Mouse (Mus musculus) midbrain, embryonic 15.5 days (tissue): ENCODE measurements around the gene Hoxd9. TPM values are rescaled to one million over a fixed set of nuclear protein-coding genes. Genes with fewer than 3 reads are reported as not detected.

Source experiments
- ATAC-seq: fragments of 200-750 bp; cut with Nextera tagmentation; replicated peaks from 2 replicates; pipeline ENCODE4 v1.8.0; 2017; ENCODE audit warnings: moderate TSS enrichment
- H3K27ac ChIP-seq: fragments of 300-500 bp; sonication (generic); 2 replicates; pipeline ENCODE4 v1.5.1; 2015; ENCODE audit warnings: mild to moderate bottlenecking, inconsistent platforms
- H3K27me3 ChIP-seq: fragments of 300-500 bp; sonication (generic); replicated peaks from 2 replicates; pipeline ENCODE4 v1.6.1; 2015; ENCODE audit warnings: inconsistent platforms
- H3K36me3 ChIP-seq: fragments of 300-500 bp; sonication (generic); replicated peaks from 2 replicates; pipeline ENCODE4 v1.6.1; 2015; ENCODE audit warnings: inconsistent platforms
- H3K4me1 ChIP-seq: fragments of 300-500 bp; sonication (generic); 2 replicates; pipeline ENCODE4 v1.6.1; 2015; ENCODE audit warnings: inconsistent platforms
- H3K4me2 ChIP-seq: fragments of 300-500 bp; sonication (generic); 2 replicates; pipeline ENCODE4 v1.6.1; 2015; ENCODE audit warnings: inconsistent platforms, mild to moderate bottlenecking, moderate library complexity
- H3K4me3 ChIP-seq: fragments of 300-500 bp; sonication (generic); 2 replicates; pipeline ENCODE4 v1.5.1; 2015; ENCODE audit warnings: mild to moderate bottlenecking, inconsistent platforms
- H3K9ac ChIP-seq: fragments of 300-500 bp; sonication (generic); 2 replicates; pipeline ENCODE4 v1.6.1; 2015; ENCODE audit warnings: mild to moderate bottlenecking, inconsistent platforms
- H3K9me3 ChIP-seq: fragments of 300-500 bp; sonication (generic); 2 replicates; pipeline ENCODE4 v1.6.1; 2016; ENCODE audit warnings: inconsistent platforms
- WGBS: fragments of 180-500 bp; shearing (Covaris S2); methylation state at CpG from one replicate; pipeline ENCODE4 v1.1.7; 2015; ENCODE audit warnings: mixed read lengths; 5-methylcytosine and 5-hydroxymethylcytosine counted together
- polyA plus RNA-seq: library from polyadenylated mRNA; unstranded; fragments of >200 nt; fragmentation: Nextera tagmentation; extraction: Ambion mirVana; gene quantifications from 2 replicates; pipeline ENCODE4 v1.2.1, GENCODE M21; 2015

Gene Hoxd9
- polyA plus RNA-seq, 1 experiment from 2014 or later: not detected

- Histone ChIP-seq H3K9me3 (no peaks in the 10 kb centered on the region), H3K27ac (no peak overlapping the region), H3K4me2 (peak overlapping the region; percentile 46), H3K9ac (no peak overlapping the region), H3K27me3 (peaks cover 88% of the 10 kb centered on the region), H3K4me3 (peak overlapping the region; percentile 28), H3K36me3 (no peaks in the 10 kb centered on the region), H3K4me1 (peaks cover 11% of the 10 kb centered on the region)
- under 1% methylated on average over 52 of the region's 85 CpGs for WGBS
- ATAC-seq: no peak
These were observed 8.1 kb downstream of the Hoxd9 start for GRCm38 (mm10) chr2:74705467-74706089.

GRCm38 (mm10) chr2:74706393-74706960 is 8.9 kb downstream of the Hoxd9 start:
- H3K27ac ChIP-seq: no peak overlapping the region
- 3% methylated on average over 13 of the region's 13 CpGs for WGBS
- no peaks in the 10 kb centered on the region for H3K9me3 ChIP-seq
- H3K4me2 ChIP-seq: no peak overlapping the region
- no peaks in the 10 kb centered on the region for H3K36me3 ChIP-seq
- no peak overlapping the region for H3K9ac ChIP-seq
- peaks cover 11% of the 10 kb centered on the region for H3K4me1 ChIP-seq
- ATAC-seq: no peak
- no peak overlapping the region for H3K4me3 ChIP-seq
- peaks cover 86% of the 10 kb centered on the region for H3K27me3 ChIP-seq

- Histone ChIP-seq H3K36me3 (no peaks in the 10 kb centered on the region), H3K9ac (no peak overlapping the region), H3K4me2 (no peak overlapping the region), H3K4me3 (no peak overlapping the region), H3K27me3 (peaks cover 89% of the 10 kb centered on the region), H3K4me1 (peaks cover 17% of the 10 kb centered on the region), H3K27ac (no peak overlapping the region), H3K9me3 (no peaks in the 10 kb centered on the region)
- no peak for ATAC-seq
- 5% methylated on average over 7 of the region's 7 CpGs for WGBS
These were observed 10.1 kb downstream of the Hoxd9 start for GRCm38 (mm10) chr2:74707599-74707998.

DNA sequence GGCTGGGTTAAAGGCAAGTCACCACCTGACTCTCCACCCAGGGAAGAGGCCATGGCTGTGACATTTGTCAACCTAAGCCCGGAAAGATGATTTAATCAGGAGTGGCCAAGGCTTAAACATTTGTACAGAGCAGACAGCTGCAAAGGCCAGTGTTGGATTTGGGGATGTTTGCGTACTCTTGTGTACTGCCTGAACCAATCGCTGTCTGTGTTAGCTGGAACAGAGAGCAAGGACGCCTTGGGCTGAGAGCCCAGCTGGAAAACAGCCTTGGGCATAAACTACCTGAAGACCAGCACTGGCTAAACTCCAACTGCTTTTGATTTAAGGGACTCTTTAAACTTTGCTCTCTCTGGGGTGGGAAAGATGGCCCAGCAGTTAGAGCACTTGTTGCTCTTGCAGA is 11.1 kb downstream of the Hoxd9 start:
- no peak overlapping the region for H3K4me2 ChIP-seq
- H3K9ac ChIP-seq: no peak overlapping the region
- no peaks in the 10 kb centered on the region for H3K36me3 ChIP-seq
- no peak overlapping the region for H3K4me3 ChIP-seq
- no peak for ATAC-seq
- WGBS: 5% methylated on average over 4 of the region's 4 CpGs
- H3K27me3 ChIP-seq: peaks cover 92% of the 10 kb centered on the region
- peaks cover 17% of the 10 kb centered on the region for H3K4me1 ChIP-seq
- no peak overlapping the region for H3K27ac ChIP-seq
- H3K9me3 ChIP-seq: no peaks in the 10 kb centered on the region

DNA sequence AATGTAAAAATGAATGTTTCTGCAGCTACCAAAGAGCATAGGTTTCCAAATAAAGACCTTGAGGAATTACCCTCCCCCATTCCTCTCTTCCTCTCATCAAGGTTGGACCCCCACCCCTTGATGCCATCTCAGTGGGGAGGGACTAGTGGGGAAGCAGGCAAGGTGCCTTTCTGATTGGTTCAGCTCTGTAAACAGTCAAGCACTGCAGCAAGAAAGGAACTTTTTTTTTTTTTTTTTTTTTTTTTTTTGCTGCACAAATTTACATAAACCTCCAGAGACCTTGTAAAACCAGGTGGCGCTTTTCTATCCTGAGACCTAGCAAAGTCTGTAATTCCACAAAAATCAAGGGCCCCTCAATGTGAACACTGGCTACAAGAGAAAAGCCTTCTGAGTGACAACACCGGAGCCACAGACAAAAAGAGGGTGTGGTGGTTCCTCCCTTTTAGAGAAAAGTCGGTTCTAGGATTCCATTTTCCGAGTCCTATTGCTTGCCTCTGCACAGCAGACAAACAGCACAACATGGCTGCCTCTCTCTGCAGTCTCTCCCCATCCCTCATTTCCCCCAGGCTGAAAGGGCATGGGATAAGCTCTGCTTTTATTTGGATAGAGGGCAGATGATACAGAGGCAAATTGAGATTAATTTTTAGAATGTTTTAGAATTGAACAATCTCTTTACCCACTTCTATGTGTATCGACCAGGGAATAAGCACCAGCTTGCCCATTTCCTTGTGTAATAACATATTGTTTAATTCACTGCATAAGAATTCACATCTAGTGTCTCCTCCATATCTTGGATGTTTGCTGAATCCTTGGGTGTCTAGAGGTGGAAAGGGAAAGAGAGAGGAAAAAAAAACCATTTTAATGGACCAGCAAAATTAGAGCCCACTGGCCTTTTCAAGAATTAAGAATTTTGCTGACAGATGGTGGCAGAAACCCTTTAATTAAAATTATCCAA is 12.2 kb downstream of the Hoxd9 start:
- no peaks in the 10 kb centered on the region for H3K9me3 ChIP-seq
- peaks cover 92% of the 10 kb centered on the region for H3K27me3 ChIP-seq
- H3K27ac ChIP-seq: no peak overlapping the region
- WGBS: 6% methylated on average over 5 of the region's 5 CpGs
- no peak overlapping the region for H3K4me2 ChIP-seq
- no peaks in the 10 kb centered on the region for H3K36me3 ChIP-seq
- peaks cover 17% of the 10 kb centered on the region for H3K4me1 ChIP-seq
- no peak overlapping the region for H3K9ac ChIP-seq
- no peak for ATAC-seq
- H3K4me3 ChIP-seq: no peak overlapping the region

DNA sequence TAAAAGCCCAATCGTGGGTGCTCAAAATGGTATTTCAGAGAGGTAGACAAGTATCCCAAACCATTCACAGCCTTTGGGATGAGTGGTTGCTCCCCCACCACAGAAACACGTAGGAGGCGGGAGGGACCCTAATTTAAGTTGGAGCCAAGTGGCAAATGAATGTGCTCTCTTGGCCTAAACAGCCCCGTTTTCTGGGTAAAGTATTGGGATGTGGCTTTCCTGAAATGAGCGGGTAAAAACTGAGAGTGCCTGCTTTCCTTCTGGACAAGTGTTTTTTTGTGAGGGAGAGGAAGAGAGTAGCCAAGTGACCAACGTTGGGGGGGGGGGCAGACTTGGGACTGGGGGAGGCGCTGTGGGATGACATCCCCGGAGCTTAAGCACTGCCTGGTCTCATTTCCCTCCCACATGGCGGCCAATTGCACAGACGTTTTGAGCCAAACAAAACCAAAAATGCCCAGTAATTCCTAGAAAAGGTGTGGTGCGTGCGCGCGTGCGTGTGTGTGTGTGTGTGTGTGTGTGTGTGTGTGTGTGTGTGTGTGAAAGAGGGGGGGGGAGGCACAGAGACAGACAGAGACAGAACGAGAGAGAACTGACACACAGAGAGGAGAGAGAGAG is 13.5 kb downstream of the Hoxd9 start:
- no peaks in the 10 kb centered on the region for H3K9me3 ChIP-seq
- under 1% methylated on average over 16 of the region's 16 CpGs for WGBS
- no peak overlapping the region for H3K4me3 ChIP-seq
- no peak for ATAC-seq
- H3K4me2 ChIP-seq: no peak overlapping the region
- peaks cover 6% of the 10 kb centered on the region for H3K4me1 ChIP-seq
- H3K27me3 ChIP-seq: peaks cover 95% of the 10 kb centered on the region
- no peaks in the 10 kb centered on the region for H3K36me3 ChIP-seq
- H3K9ac ChIP-seq: no peak overlapping the region
- no peak overlapping the region for H3K27ac ChIP-seq

GRCm38 (mm10) chr2:74711721-74712621 is 14.4 kb downstream of the Hoxd9 start, which contains the start of the genes Hoxd3 and Hoxd4:
Gene Hoxd3, plus strand, starts transcription at chr2:74711927.
Gene Hoxd4, plus strand, starts transcription at chr2:74711929.
- H3K36me3 ChIP-seq: no peaks in the 10 kb centered on the region
- H3K9me3 ChIP-seq: no peaks in the 10 kb centered on the region
- H3K9ac ChIP-seq: no peak within 1 kb of the TSS
- ATAC-seq: no peak
- peaks cover 95% of the 10 kb centered on the region for H3K27me3 ChIP-seq
- no peak within 1 kb of the TSS for H3K27ac ChIP-seq
- under 1% methylated on average over 65 of the region's 65 CpGs for WGBS
- H3K4me2 ChIP-seq: peak within 1 kb of the TSS; percentile 35
- H3K4me3 ChIP-seq: peak within 1 kb of the TSS; percentile 19
- peaks cover 6% of the 10 kb centered on the region for H3K4me1 ChIP-seq

DNA sequence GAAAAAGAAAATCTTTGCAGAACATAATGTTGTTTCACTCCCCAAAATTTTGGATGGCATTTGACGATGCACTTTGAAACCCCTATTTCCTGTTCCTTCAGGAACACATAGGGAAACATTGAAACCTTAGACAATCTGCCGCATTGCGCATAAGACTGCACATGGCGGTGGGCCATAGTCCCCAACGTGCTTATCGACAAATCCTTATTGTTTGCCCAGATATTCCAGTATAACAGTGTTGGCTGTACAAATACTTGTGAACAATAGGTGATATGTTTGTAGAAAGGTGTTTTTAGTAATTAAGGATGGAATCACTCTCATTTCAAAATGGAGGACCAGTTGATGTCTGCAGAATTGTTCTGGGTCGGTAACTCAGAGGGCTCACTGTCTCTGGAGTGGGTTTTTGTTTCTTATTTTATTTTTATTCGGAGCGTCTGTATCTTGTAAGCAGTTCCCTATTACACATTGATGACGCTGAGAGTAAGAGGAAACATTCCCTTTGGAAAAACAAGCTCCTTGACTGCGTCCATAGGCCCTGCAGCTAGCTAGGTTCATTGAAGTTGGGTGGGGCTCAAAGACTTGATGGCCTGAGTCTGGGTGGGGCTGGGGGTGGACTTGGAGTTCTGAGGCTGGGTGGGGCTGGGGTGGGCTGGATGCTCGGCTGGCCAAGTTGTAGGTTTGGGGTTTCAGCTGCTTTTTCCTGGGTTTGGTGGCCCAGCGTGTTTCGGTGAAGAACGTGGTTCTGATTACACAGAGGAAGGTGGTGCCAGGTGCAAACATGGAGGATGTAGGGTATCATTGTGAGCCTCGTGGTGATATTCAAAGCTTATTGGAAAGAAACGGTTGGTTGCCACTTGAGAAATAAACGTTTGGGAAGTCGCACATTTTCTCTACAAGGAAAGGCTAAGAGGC is 16.0 kb downstream of the Hoxd9 start:
- no peak overlapping the region for H3K4me2 ChIP-seq
- no peaks in the 10 kb centered on the region for H3K36me3 ChIP-seq
- WGBS: 4% methylated on average over 19 of the region's 19 CpGs
- no peaks in the 10 kb centered on the region for H3K9me3 ChIP-seq
- no peak overlapping the region for H3K4me3 ChIP-seq
- H3K27me3 ChIP-seq: peaks cover 96% of the 10 kb centered on the region
- H3K4me1 ChIP-seq: peaks cover 6% of the 10 kb centered on the region
- no peak overlapping the region for H3K9ac ChIP-seq
- ATAC-seq: no peak
- no peak overlapping the region for H3K27ac ChIP-seq

DNA sequence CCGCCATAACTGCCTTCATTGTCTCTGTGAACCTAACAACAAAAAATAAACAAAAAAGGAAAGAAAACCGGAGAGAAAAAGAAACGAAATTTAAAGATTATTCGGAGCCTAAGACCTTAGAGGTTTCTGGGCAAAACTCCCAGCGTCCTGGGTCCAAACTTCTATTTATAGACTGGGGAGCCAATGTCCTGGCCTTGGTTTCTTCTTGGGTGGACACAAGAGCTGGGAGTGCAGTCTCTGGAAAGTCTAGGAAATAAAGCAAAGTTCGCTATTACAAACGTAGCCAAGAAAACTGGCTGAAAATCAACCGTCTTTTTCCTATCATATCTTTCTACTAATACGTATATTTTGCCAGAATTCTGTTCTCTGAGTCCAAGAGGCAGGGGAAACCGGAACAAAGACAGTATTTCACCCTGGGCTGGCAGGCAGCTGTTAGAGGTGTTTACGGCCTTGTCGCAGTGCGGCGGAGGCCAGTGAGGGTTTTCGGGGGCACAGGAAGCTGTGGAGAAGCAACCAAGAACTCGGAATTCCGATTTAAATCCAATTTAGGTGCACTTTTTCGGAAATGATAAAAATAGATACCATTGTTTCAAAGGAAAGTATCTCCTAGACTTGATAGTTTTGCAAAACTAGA is 16.7 kb downstream of the Hoxd9 start:
- Histone ChIP-seq H3K9ac (no peak overlapping the region), H3K4me3 (no peak overlapping the region), H3K27me3 (peaks cover 96% of the 10 kb centered on the region), H3K4me1 (peaks cover 6% of the 10 kb centered on the region), H3K4me2 (no peak overlapping the region), H3K27ac (no peak overlapping the region), H3K9me3 (no peaks in the 10 kb centered on the region), H3K36me3 (no peaks in the 10 kb centered on the region)
- 2% methylated on average over 18 of the region's 18 CpGs for WGBS
- ATAC-seq: no peak

GRCm38 (mm10) chr2:74714881-74715280 is 17.4 kb downstream of the Hoxd9 start:
- H3K27ac ChIP-seq: no peak overlapping the region
- H3K27me3 ChIP-seq: peaks cover 96% of the 10 kb centered on the region
- no peak for ATAC-seq
- H3K4me3 ChIP-seq: no peak overlapping the region
- no peak overlapping the region for H3K4me2 ChIP-seq
- H3K9me3 ChIP-seq: no peaks in the 10 kb centered on the region
- no peak overlapping the region for H3K9ac ChIP-seq
- under 1% methylated on average over 14 of the region's 14 CpGs for WGBS
- H3K36me3 ChIP-seq: no peaks in the 10 kb centered on the region
- peaks cover 6% of the 10 kb centered on the region for H3K4me1 ChIP-seq
